Mouse (Mus musculus) cerebellum, adult 11 months (tissue): Measurements from ENCODE around the gene Foxp4.

Experiments
- DNase-seq: peaks from one replicate; pipeline ENCODE4 v3.0.0; 2022

Gene Foxp4

GRCm38 (mm10) chr17:47929431-47929830, 5.0 kb upstream of the Foxp4 start:
- no peak for DNase-seq

- DNase-seq, result no peak
Measured at GRCm38 (mm10) chr17:47925988-47926387, 1.5 kb upstream of the Foxp4 start.

- no peak for DNase-seq
Measured at GRCm38 (mm10) chr17:47925340-47925926, 988 bp upstream of the Foxp4 start.

DNA sequence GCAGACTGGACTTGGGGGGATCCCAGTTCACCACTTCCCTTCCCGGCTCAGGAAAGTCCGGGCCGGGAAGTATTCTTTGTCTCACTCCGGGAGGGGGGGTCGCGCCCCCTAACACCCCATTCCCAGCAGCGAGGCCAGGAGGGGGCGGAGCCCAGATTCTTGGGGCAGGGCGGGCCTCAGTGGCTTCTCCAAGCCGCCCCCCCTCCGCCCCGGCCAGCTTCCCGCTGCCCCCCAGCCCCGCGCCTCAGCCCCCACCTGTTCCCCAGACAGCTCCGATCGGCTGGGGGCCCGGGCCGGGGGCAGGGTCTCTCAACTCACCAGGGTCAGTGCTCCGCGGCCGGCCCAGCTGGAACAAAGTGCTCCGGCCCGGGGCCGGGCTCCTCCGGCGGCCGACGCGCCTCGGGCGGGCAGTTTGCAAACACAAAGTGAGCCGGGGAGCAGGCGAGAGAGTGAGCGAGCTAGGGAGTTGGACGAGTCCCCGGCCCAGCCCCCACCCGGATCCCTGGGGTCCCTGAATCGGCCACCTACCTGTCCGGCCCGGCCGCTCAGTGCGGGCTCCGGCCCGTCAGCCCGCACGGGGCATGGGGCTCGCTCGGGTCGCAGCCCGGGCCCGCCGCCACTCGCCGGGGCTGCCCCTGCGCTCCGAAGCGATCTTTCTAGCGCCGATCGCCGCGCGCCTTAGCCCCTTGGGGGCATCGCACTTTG, 615 bp downstream of the Foxp4 start:
- DNase-seq, result no peak

DNA sequence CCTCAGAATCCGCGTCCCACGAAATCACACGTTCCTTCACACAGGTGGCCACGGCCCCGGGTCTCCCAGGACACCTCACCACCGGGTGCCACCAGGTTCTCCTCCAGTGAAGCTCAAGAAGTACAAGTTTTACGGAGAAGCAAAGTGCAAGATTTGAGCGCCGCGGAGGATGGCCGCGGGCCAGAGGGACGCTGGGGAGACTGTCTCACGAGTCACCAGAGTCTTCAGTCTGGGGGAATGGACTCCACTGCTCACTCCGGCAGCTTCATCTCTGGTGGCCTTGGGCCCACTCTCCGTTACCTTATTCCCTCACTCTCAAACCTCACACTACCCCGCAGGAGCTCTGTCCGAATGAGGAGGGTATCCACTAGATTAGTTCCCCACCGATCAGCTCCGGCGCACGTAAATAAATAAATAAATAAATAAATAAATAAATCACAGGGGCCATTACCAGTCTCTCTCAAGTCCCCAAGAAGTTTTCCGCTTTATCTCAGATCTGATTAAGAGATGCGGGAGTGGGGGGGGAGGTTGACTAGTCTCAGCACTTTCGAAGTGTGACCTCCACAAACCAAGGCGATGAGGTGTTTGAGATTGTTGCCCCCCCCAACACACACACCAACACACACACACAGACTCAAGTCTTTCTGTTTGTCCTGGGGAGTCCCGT, 1.3 kb downstream of the Foxp4 start:
- no peak for DNase-seq

GRCm38 (mm10) chr17:47922579-47922978, 1.9 kb downstream of the Foxp4 start:
- DNase-seq, result no peak

DNA sequence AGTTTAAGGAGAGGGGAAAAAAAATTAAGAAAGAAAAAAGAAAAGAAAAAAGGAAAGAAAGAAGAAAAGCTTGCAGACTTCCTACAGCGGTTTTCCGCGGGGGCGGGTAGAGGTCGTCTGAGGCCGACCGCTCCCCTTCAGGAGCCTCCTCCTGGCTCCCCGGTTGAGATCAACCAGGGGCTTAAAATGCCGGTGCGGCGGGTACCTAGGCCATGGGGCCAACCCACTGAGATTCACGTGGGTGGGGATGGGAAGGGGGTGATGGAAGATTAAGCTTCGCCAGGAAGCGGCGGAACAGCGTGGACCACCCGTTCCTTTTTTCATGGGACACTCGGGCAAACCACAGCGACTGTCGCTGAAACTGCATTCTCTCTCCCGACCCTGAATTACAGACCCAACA, 2.3 kb downstream of the Foxp4 start:
- DNase-seq, result no peak

DNA sequence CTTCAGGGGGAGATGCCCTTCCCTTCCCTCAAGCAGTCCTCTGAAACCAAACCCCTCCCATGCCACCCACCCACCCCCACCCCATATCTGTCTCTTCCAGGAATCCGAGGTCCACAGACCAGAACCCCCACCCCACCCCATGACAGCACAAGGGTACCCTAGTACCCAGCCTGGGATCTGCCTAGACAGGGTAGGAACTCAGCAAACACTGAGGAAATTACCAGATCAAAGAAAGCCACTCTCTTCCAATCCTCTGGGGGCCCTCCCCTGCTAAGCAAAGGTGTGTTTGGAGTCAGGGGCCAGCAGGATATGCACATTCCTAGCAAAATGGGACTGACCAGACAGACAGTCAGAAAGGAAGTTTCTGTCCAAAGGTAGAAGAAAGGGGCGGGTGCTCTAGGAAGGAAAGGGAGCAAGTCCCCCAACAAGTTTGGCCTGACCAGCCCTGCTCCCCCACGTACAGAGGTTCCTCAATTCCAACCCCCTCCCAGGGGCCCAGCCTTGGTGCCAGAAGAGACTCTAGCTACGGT, 3.2 kb downstream of the Foxp4 start:
- DNase-seq, result no peak

DNA sequence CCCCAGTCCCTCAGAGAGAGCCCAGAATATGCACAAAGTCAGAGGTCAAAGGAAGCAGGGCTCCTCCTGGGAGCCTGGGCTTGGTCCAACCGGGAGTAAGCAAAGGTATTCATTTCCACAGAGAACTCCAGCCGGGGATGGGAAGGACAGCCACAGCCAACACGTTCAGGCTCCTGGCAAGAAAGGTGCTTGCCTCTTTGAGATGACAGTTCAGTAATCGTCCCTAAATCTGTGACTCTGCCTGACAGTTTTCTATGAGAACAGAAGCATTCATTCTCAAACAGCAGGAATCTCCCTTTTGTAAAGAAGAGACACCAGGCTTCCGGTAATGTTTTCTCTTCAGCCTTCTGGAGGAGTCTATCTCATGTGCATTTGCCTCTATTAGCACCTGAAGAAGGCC, 4.6 kb downstream of the Foxp4 start:
- no peak for DNase-seq

- DNase-seq, result no peak
Measured at GRCm38 (mm10) chr17:47917907-47918306, 6.5 kb downstream of the Foxp4 start.

DNA sequence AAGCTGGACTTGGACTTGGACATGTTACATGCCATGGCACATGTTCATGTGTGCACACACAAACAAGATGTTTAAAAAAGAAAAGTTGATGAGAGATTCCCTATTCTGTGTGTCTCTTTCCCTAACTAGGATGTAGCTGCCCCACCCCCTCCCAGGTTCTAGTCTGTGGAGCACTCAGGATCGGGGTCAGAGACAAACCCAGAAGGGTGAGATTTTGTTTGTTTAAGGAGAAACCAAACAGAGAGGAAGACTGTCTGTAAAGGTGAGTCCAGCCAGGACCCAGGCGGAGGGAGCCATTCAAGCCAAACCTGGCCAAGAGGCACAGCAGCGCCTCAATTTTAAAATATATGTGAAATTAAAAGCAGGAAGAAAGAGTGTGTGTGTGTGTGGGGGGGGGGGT, 7.2 kb downstream of the Foxp4 start:
- no peak for DNase-seq

- DNase-seq, result no peak
Measured at GRCm38 (mm10) chr17:47914676-47915219, 9.7 kb downstream of the Foxp4 start.

- DNase-seq, result peak; percentile 48
Measured at GRCm38 (mm10) chr17:47909091-47910001, 15.1 kb downstream of the Foxp4 start.

DNA sequence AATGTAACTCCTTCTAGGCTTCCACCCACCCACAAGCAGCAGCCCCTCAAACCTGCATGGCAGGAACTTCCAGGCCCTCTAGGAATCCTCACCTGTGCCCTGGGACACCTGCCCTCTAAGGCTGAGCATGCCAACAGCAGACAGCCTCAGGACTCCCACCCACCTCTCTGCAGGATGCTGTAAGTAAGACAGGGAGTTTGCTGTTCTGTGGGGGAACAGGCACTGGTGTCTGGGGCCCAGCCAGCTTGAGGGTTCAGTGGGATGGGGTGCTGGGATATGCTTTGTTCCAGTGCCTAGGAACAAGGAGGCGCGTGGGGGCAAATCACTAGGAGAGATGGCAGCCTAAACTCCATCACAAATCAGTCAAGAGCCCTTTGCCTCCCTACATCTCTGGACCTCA, 16.4 kb downstream of the Foxp4 start:
- no peak for DNase-seq

DNA sequence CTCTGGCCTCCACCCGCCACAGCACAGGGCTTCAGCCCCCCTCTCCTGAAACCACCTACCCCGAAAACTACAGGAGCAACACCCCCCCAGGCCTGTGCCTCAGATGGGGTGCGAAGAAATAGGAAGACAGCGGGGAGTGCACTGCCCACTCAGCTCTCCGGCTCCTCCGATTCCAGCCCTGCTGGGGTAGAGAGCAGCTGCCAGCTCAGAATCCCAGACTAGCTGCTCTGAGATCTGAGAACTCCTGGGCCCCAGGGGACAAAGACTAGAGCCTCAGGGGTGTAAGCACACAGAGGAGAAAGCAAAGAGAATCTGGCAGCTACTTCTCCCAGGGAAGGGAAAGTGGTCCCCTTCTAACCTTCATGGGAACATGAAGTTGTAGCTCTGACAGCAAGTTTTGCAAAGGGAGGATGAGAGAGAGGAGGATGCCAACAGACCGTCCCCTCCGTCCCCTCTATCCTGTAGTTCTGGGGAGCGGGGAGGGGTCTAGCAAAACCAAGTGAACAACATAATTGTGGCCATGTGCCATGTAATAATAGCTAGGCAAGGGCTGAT, 17.0 kb downstream of the Foxp4 start:
- DNase-seq, result no peak

GRCm38 (mm10) chr17:47903846-47904680, 20.4 kb downstream of the Foxp4 start:
- DNase-seq, result no peak

DNA sequence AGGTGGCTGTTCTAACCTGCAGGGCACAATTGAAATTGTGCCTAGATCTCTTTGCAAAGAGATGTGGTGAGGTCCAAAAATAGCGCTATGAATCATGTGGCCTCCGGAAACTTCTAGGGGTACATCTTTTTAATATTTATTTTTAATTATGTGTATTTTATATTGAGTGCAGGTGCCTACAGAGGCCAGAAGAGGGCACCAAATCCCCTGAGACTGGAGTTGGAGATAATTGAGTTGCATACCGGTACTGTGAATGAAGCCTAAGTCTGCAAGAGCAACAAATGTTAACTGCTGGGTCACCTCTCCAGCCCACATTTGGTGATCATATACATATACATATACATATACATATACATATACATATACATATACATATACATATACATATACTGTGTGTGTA, 22.7 kb downstream of the Foxp4 start:
- no peak for DNase-seq

GRCm38 (mm10) chr17:47900716-47901115, 23.7 kb downstream of the Foxp4 start:
- DNase-seq, result no peak

- no peak for DNase-seq
Measured at GRCm38 (mm10) chr17:47899156-47899555, 25.3 kb downstream of the Foxp4 start.

GRCm38 (mm10) chr17:47897956-47898752, 26.3 kb downstream of the Foxp4 start:
- no peak for DNase-seq

DNA sequence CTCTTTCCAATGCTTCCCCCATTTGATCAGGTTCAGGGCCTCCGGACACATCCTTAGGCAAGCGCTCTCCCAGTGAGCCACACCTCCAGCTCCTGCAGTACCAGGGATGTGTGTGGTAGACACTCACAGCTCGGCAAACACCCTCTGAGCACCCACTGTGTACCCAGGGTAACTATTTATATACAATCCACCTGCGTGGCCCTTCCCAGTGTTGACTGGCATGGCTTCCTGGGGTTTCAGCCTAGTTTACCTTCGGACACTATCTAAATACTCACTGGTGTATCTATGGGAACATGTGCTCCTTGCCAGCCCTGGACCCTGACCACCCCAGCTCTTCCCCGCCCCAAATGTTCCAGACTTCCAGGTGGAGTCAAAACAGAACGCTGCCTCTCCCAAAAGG, 34.7 kb downstream of the Foxp4 start:
- DNase-seq, result no peak
